Comparison of ENCODE assay signal across 7 mouse cellular contexts in genomic region chr14:120478641-120479341, GRCm38 (mm10). TPM values are rescaled to one million over a fixed set of nuclear protein-coding genes. Genes with fewer than 3 reads are reported as not detected.
DNase-seq lines count a peak whose midpoint lies in the region; ATAC-seq and TF ChIP-seq lines count a peak whose summit lies in the region.

No protein-coding gene starts in this region.

- H3K27ac ChIP-seq in testis, adult 2 months (ENCODE audit: control insufficient read depth, insufficient read depth, low read depth, low read length), result peak overlapping the region; percentile 12
- H3K27ac ChIP-seq in forebrain, embryonic 15.5 days (replicated peaks), result peak overlapping the region; percentile 98
- H3K27ac ChIP-seq in intestine, postnatal 0 days (ENCODE audit: low read depth, low read length), result peak overlapping the region; percentile 98
- H3K27ac ChIP-seq in stomach, embryonic 14.5 days (ENCODE audit: low read length), result peak overlapping the region; percentile 80

- TF ChIP-seq POLR2A in testis, adult 2 months (IDR thresholded peaks at IDR 0.05; ENCODE audit: control insufficient read depth, low read depth, low read length), result no peak

- H3K4me1 ChIP-seq in testis, adult 2 months (ENCODE audit: control insufficient read depth, insufficient read depth, low read length), result peaks cover 4% of the 10 kb centered on the region; the same call in 1 of the 2 replicates
- peaks cover 30% of the 10 kb centered on the region for H3K4me1 ChIP-seq in forebrain, embryonic 15.5 days
- peaks cover 2% of the 10 kb centered on the region; the same call in 1 of the 2 replicates for H3K4me1 ChIP-seq in intestine, postnatal 0 days (replicated peaks; ENCODE audit: control insufficient read depth, insufficient read depth, low read length)
- H3K4me1 ChIP-seq in stomach, embryonic 14.5 days (ENCODE audit: control insufficient read depth, insufficient read depth, low read length), result peaks cover 9% of the 10 kb centered on the region

- no peaks in the 10 kb centered on the region for H3K9me3 ChIP-seq in forebrain, embryonic 15.5 days
- H3K9me3 ChIP-seq in intestine, postnatal 0 days (ENCODE audit: control insufficient read depth), result no peaks in the 10 kb centered on the region
- H3K9me3 ChIP-seq in stomach, embryonic 14.5 days (ENCODE audit: control insufficient read depth, low read depth, low read length), result no peaks in the 10 kb centered on the region

- peak overlapping the region; percentile 57 for H3K4me2 ChIP-seq in forebrain, embryonic 15.5 days (replicated peaks)
- peak overlapping the region; percentile 95 for H3K4me2 ChIP-seq in intestine, postnatal 0 days (replicated peaks; ENCODE audit: low read depth)
- H3K4me2 ChIP-seq in stomach, embryonic 14.5 days (replicated peaks; ENCODE audit: low read depth, low read length), result peak overlapping the region; percentile 53

- H3K36me3 ChIP-seq in testis, adult 2 months (ENCODE audit: control insufficient read depth, insufficient read depth, low read length), result no peaks in the 10 kb centered on the region
- no peaks in the 10 kb centered on the region for H3K36me3 ChIP-seq in forebrain, embryonic 15.5 days
- H3K36me3 ChIP-seq in intestine, postnatal 0 days (ENCODE audit: control insufficient read depth, insufficient read depth), result no peaks in the 10 kb centered on the region
- no peaks in the 10 kb centered on the region for H3K36me3 ChIP-seq in stomach, embryonic 14.5 days (ENCODE audit: control insufficient read depth, insufficient read depth, low read length)

- WGBS in forebrain, embryonic 15.5 days, result under 1% methylated on average over 61 of the region's 62 CpGs
- under 1% methylated on average over 62 of the region's 62 CpGs for WGBS in intestine, postnatal 0 days
- WGBS in stomach, embryonic 14.5 days, result under 1% methylated on average over 62 of the region's 62 CpGs

- peak overlapping the region; percentile 98 for H3K4me3 ChIP-seq in testis, adult 2 months (ENCODE audit: control insufficient read depth, low read depth, low read length)
- peak overlapping the region; percentile 81 for H3K4me3 ChIP-seq in forebrain, embryonic 15.5 days
- H3K4me3 ChIP-seq in intestine, postnatal 0 days (ENCODE audit: low read depth, low read length), result peak overlapping the region; percentile 82
- peak overlapping the region; percentile 82 for H3K4me3 ChIP-seq in stomach, embryonic 14.5 days (ENCODE audit: low read depth, low read length)

- no peak for TF ChIP-seq CTCF in testis, adult 2 months (IDR thresholded peaks at IDR 0.05; ENCODE audit: control insufficient read depth, insufficient read depth, insufficient replicate concordance, low read depth, low read length)
- no peak for TF ChIP-seq CTCF in intestine, postnatal 0 days (IDR thresholded peaks at IDR 0.05; ENCODE audit: low read depth)

- no peak for DNase-seq in testis, postnatal 10 days (ENCODE audit: low spot score)
- peak; percentile 26 for DNase-seq in adrenal gland, postnatal 25 days
- peak; percentile 42 for DNase-seq in lung, postnatal 14 days

- H3K9ac ChIP-seq in forebrain, embryonic 15.5 days (replicated peaks), result peak overlapping the region; percentile 82
- H3K9ac ChIP-seq in intestine, postnatal 0 days (ENCODE audit: low read depth, low read length), result peak overlapping the region; percentile 86
- peak overlapping the region; percentile 84 for H3K9ac ChIP-seq in stomach, embryonic 14.5 days (replicated peaks; ENCODE audit: low read depth, low read length)

- H3K27me3 ChIP-seq in testis, adult 2 months (ENCODE audit: control insufficient read depth, insufficient read depth, low read length), result no peaks in the 10 kb centered on the region
- H3K27me3 ChIP-seq in forebrain, embryonic 15.5 days, result no peaks in the 10 kb centered on the region
- H3K27me3 ChIP-seq in intestine, postnatal 0 days (replicated peaks; ENCODE audit: control insufficient read depth, insufficient read depth, low read length), result no peaks in the 10 kb centered on the region
- H3K27me3 ChIP-seq in stomach, embryonic 14.5 days (ENCODE audit: control insufficient read depth, insufficient read depth, low read length), result no peaks in the 10 kb centered on the region

- peak; percentile 24 for ATAC-seq in forebrain, embryonic 15.5 days (replicated peaks)
- ATAC-seq in intestine, postnatal 0 days, result peak; percentile 22
- peak; percentile 5 for ATAC-seq in stomach, embryonic 14.5 days (ENCODE audit: insufficient number of reproducible peaks, insufficient read depth, low FRiP score, low read depth)

RNA-seq across cellular contexts. Expression of gene Rap2a, which starts 0.5 kb away (rescaled TPM):
- 4.0 and 4.2 TPM in 2 replicates for polyA plus RNA-seq in testis, adult 2 months (2012; rRNA removed)
- 24.3 and 25.8 TPM in 2 replicates for total RNA-seq in adrenal gland, postnatal 25 days (2021)
- polyA plus RNA-seq in forebrain, embryonic 15.5 days (2015; fragmentation: Nextera tagmentation; extraction: Ambion mirVana), result 26.9 and 27.4 TPM in 2 replicates
- 8.3 and 9.7 TPM in 2 replicates for polyA plus RNA-seq in intestine, postnatal 0 days (2015; fragmentation: Nextera tagmentation; extraction: Ambion mirVana)
- polyA plus RNA-seq in stomach, embryonic 14.5 days (2014; fragmentation: Nextera tagmentation; extraction: Ambion mirVana), result 11.9 and 13.0 TPM in 2 replicates

Comparison
In these comparisons a context has a peak if more than half of its experiments do, and no peak if none do; other contexts are left out.
1. H3K27ac ChIP-seq: peak in every context shown above with its lines; median percentile 98 in forebrain, embryonic 15.5 days; 98 in intestine, postnatal 0 days; 80 in stomach, embryonic 14.5 days; 12 in testis, adult 2 months.